Mouse (Mus musculus) ovary, postnatal 14 days (tissue): Measurements from ENCODE around the gene Crtc1.
A peak's percentile ranks its signal among the peaks of the same experiment; 100 is the strongest.

ENCODE experiments used
- DNase-seq: peaks from one replicate; pipeline ENCODE4 v3.0.0; 2022; ENCODE audit warnings: low spot score

Crtc1 gene

GRCm38 (mm10) chr8:70421349-70422104, 17.9 kb downstream of the Crtc1 start:
- DNase-seq = no peak

- no peak for DNase-seq
Measured at GRCm38 (mm10) chr8:70419879-70420643, 19.3 kb downstream of the Crtc1 start.

GRCm38 (mm10) chr8:70418954-70419353, 20.4 kb downstream of the Crtc1 start:
- DNase-seq = no peak

GRCm38 (mm10) chr8:70417914-70418313, 21.5 kb downstream of the Crtc1 start:
- DNase-seq = no peak

- no peak for DNase-seq
Measured at GRCm38 (mm10) chr8:70416941-70417340, 22.4 kb downstream of the Crtc1 start.

- DNase-seq = no peak
Measured at GRCm38 (mm10) chr8:70415540-70416451, 23.6 kb downstream of the Crtc1 start.

- no peak for DNase-seq
Measured at GRCm38 (mm10) chr8:70414310-70414946, 25.0 kb downstream of the Crtc1 start.

GRCm38 (mm10) chr8:70410281-70410680, 29.1 kb downstream of the Crtc1 start:
- no peak for DNase-seq

GRCm38 (mm10) chr8:70409455-70409871, 29.9 kb downstream of the Crtc1 start:
- DNase-seq = peak; percentile 46

- no peak for DNase-seq
Measured at GRCm38 (mm10) chr8:70409019-70409418, 30.4 kb downstream of the Crtc1 start.

- no peak for DNase-seq
Measured at GRCm38 (mm10) chr8:70408301-70408700, 31.1 kb downstream of the Crtc1 start.

GRCm38 (mm10) chr8:70406427-70407069, 32.8 kb downstream of the Crtc1 start:
- DNase-seq = no peak

GRCm38 (mm10) chr8:70405189-70405588, 34.2 kb downstream of the Crtc1 start:
- no peak for DNase-seq

GRCm38 (mm10) chr8:70404212-70404611, 35.2 kb downstream of the Crtc1 start:
- no peak for DNase-seq

- DNase-seq = no peak
Measured at GRCm38 (mm10) chr8:70397611-70398563, 41.5 kb downstream of the Crtc1 start.

GRCm38 (mm10) chr8:70396184-70396583, 43.2 kb downstream of the Crtc1 start:
- no peak for DNase-seq

GRCm38 (mm10) chr8:70395649-70396048, 43.7 kb downstream of the Crtc1 start:
- DNase-seq = no peak

- DNase-seq = no peak
Measured at GRCm38 (mm10) chr8:70394269-70394998, 44.9 kb downstream of the Crtc1 start.

- no peak for DNase-seq
Measured at GRCm38 (mm10) chr8:70393087-70393486, 46.3 kb downstream of the Crtc1 start.
